Mouse (Mus musculus): ENCODE data around the gene Scn4b.

Scn4b gene

GRCm38 (mm10) chr9:45195468-45195867 is 57.3 kb downstream of the Scn4b start:
- DNase-seq, result no peak

- DNase-seq, result no peak
These were observed 58.1 kb downstream of the Scn4b start for GRCm38 (mm10) chr9:45196125-45196830.

- no peak for DNase-seq
These were observed 59.4 kb downstream of the Scn4b start for GRCm38 (mm10) chr9:45197549-45197948.

- no peak for DNase-seq
These were observed 63.2 kb downstream of the Scn4b start for GRCm38 (mm10) chr9:45201319-45201947.

GRCm38 (mm10) chr9:45202021-45202798 is 64.0 kb downstream of the Scn4b start:
- DNase-seq, result peak; percentile 30 to 49

All from kidney, postnatal 4 days (tissue).